Mouse (Mus musculus): ENCODE results near the gene Gm12794. TPM values are rescaled to one million over a fixed set of nuclear protein-coding genes. Genes with fewer than 3 reads are reported as not detected.
"Not testable (repeated sequence)": the region's sequence is repeated elsewhere in the genome, so short reads cannot be mapped to it uniquely, and the experiment has no call there.

Gm12794 gene
- polyA plus RNA-seq (2014; fragmentation: Nextera tagmentation; extraction: Ambion mirVana) = not detected in 2 replicates

DNA sequence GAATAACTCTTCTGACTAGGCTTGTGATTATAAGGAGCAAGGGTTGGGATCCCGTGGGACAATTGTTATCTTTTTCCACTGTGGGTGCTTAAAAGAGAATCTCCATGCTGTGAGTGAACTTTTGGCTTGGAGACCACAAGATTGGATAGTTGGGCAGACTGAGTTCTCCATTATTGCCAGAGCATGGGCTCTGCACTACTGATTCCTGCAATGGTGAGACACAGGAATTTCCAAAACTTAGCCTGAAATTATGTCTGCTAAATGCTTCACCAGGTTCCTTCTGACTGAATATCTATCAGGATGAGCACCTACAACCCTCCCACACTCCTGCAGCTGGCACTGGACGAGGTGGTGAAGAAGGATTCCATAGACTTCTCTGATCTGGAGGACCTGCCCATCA is at the start of gene Gm12794:
Gm12794 (plus strand) TSS at position 301 of the 400 bp plus-strand sequence.
- not testable (repeated sequence) for H3K9ac ChIP-seq (ENCODE audit: low read depth, low read length); H3K4me2 ChIP-seq; H3K9me3 ChIP-seq (ENCODE audit: control insufficient read depth, low read length); H3K27ac ChIP-seq (ENCODE audit: low read depth, low read length); ATAC-seq (replicated peaks; ENCODE audit: low FRiP score); H3K4me3 ChIP-seq (ENCODE audit: low read depth, low read length); H3K4me1 ChIP-seq (replicated peaks; ENCODE audit: control insufficient read depth, insufficient read depth, low read length); DNase-seq (ENCODE audit: low spot score); H3K27me3 ChIP-seq (replicated peaks; ENCODE audit: control insufficient read depth, insufficient read depth, low read length); H3K36me3 ChIP-seq (ENCODE audit: control insufficient read depth, insufficient read depth, low read length)
- WGBS = 55% methylated on average over 2 of the region's 2 CpGs

DNA sequence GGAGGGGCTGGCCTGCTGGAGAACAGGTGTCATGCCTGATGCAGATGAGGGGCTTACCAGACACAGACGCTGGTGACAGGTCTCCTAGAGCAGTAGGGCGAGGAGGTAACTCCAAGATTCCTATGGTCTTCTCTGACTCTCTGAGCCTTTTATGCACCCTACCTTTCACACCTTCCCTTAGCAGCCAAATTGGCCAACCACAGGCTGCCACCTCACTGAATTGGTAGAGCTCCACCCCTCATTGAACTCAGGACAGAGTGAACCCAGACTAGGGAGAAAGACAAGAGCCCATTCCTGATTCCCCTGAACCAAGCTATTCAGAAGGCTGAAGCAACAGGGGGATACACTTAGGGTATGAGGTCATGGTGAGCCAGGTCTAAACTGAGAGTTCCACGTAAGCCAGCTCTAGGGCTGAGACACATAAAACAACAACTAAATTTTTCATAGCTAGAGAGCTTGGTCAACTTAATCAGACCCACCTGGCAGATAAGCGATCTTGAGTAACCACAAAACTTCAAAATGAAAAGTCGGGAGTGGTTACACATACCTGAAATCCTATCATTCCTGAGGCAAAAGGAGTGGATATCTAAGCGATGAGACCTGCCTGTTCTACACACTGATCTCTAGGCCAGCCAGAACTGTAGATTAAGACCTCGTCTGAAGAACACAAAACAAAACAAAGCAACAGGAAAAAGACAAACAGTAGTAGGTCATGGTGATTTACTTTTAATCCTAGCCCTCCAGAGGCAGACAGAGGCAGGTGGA is 46.4 kb upstream of the Gm12794 start, which contains the start of gene C130073F10Rik:
C130073F10Rik (minus strand) TSS at position 134 of the 765 bp plus-strand sequence.
- H3K4me2 ChIP-seq = no peak within 1 kb of the TSS
- H3K9me3 ChIP-seq (ENCODE audit: control insufficient read depth, low read length) = no peaks in the 10 kb centered on the region
- 74% methylated on average over 7 of the region's 7 CpGs for WGBS
- H3K27ac ChIP-seq (ENCODE audit: low read depth, low read length) = no peak within 1 kb of the TSS
- no peaks in the 10 kb centered on the region for H3K27me3 ChIP-seq (replicated peaks; ENCODE audit: control insufficient read depth, insufficient read depth, low read length)
- no peak within 1 kb of the TSS for H3K4me3 ChIP-seq (ENCODE audit: low read depth, low read length)
- no peak; the same call in 1 of the 2 replicates for ATAC-seq (replicated peaks; ENCODE audit: low FRiP score)
- no peaks in the 10 kb centered on the region for H3K36me3 ChIP-seq (ENCODE audit: control insufficient read depth, insufficient read depth, low read length)
- H3K4me1 ChIP-seq (replicated peaks; ENCODE audit: control insufficient read depth, insufficient read depth, low read length) = no peaks in the 10 kb centered on the region
- no peak for DNase-seq (ENCODE audit: low spot score)
- H3K9ac ChIP-seq (ENCODE audit: low read depth, low read length) = no peak within 1 kb of the TSS

DNA sequence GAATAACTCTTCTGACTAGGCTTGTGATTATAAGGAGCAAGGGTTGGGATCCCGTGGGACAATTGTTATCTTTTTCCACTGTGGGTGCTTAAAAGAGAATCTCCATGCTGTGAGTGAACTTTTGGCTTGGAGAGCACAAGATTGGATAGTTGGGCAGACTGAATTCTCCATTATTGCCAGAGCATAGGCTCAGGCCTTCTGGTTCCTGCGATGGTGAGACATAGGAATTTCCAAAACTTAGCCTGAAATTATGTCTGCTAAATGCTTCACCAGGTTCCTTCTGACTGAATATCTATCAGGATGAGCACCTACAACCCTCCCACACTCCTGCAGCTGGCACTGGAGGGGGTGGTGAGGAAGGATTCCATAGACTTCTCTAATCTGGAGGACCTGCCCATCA is 31.4 kb upstream of the Gm12794 start, which contains the start of gene Gm12800:
Gm12800 (plus strand) TSS at position 301 of the 400 bp plus-strand sequence.
- H3K4me3 ChIP-seq (ENCODE audit: low read depth, low read length) = not testable (repeated sequence)

DNA sequence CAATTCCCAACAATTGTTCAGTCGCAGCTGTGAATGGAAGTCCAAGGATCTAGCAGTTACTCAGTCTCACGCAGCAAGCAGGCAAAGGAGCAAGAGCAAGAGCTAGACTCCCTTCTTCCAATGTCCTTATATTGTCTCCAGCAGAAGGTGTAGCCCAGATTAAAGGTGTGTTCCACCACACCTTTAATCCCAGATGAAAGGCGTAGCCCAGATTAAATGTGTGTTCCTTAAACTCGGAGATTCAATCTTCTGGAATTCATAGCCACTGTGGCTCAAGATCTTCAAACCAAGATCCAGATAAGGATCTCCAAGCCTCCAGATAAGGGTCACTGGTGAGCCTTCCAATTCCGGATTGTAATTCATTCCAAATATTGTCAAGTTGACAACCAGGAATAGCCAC is 40.7 kb downstream of the Gm12794 start, which contains the start of gene Gm12790:
Gm12790 (minus strand) TSS at position 101 of the 400 bp plus-strand sequence.
- not testable (repeated sequence) for H3K4me3 ChIP-seq (ENCODE audit: low read depth, low read length); DNase-seq (ENCODE audit: low spot score); H3K9me3 ChIP-seq (ENCODE audit: control insufficient read depth, low read length); H3K4me1 ChIP-seq (replicated peaks; ENCODE audit: control insufficient read depth, insufficient read depth, low read length); H3K36me3 ChIP-seq (ENCODE audit: control insufficient read depth, insufficient read depth, low read length); ATAC-seq (replicated peaks; ENCODE audit: low FRiP score); H3K4me2 ChIP-seq; H3K27ac ChIP-seq (ENCODE audit: low read depth, low read length); H3K9ac ChIP-seq (ENCODE audit: low read depth, low read length); H3K27me3 ChIP-seq (replicated peaks; ENCODE audit: control insufficient read depth, insufficient read depth, low read length)
- WGBS = 89% methylated on average over 1 of the region's 5 CpGs

More for the DNA sequence above, 31.4 kb upstream of the Gm12794 start, which contains the start of gene Gm12800:
- H3K27ac ChIP-seq (ENCODE audit: low read depth, low read length); H3K4me2 ChIP-seq; H3K9me3 ChIP-seq (ENCODE audit: control insufficient read depth, low read length); H3K9ac ChIP-seq (ENCODE audit: low read depth, low read length); ATAC-seq (replicated peaks; ENCODE audit: low FRiP score); H3K36me3 ChIP-seq (ENCODE audit: control insufficient read depth, insufficient read depth, low read length); H3K4me1 ChIP-seq (replicated peaks; ENCODE audit: control insufficient read depth, insufficient read depth, low read length); H3K27me3 ChIP-seq (replicated peaks; ENCODE audit: control insufficient read depth, insufficient read depth, low read length); DNase-seq (ENCODE audit: low spot score): not testable (repeated sequence)
- WGBS = 91% methylated on average over 1 of the region's 2 CpGs

DNA sequence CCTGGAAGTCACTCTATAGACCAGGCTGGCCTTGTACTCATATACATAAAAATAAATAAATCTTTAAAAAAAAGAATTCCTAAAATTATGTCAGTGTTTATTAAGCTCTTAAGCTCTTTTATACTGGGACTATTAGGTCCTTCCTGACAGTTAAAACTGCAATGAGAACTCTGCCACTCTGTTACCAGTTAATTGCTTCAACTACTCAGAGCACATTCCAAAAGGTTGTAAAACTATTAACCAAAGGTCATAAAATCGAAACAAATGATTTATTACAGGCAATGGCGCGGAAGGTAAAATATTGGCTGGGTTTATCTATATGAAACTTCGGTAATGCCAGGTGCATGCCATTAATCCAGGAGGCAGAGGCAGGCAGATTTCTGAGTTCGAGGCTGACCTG is 45.5 kb downstream of the Gm12794 start:
- Histone ChIP-seq H3K27ac (ENCODE audit: low read depth, low read length) (no peak overlapping the region), H3K4me2 (no peak overlapping the region), H3K9me3 (ENCODE audit: control insufficient read depth, low read length) (no peaks in the 10 kb centered on the region), H3K4me3 (ENCODE audit: low read depth, low read length) (no peak overlapping the region), H3K9ac (ENCODE audit: low read depth, low read length) (no peak overlapping the region), H3K27me3 (replicated peaks; ENCODE audit: control insufficient read depth, insufficient read depth, low read length) (no peaks in the 10 kb centered on the region), H3K4me1 (replicated peaks; ENCODE audit: control insufficient read depth, insufficient read depth, low read length) (no peaks in the 10 kb centered on the region), H3K36me3 (ENCODE audit: control insufficient read depth, insufficient read depth, low read length) (no peaks in the 10 kb centered on the region)
- 77% methylated on average over 5 of the region's 5 CpGs for WGBS
- DNase-seq (ENCODE audit: low spot score) (no peak), ATAC-seq (replicated peaks; ENCODE audit: low FRiP score) (no peak)

DNA sequence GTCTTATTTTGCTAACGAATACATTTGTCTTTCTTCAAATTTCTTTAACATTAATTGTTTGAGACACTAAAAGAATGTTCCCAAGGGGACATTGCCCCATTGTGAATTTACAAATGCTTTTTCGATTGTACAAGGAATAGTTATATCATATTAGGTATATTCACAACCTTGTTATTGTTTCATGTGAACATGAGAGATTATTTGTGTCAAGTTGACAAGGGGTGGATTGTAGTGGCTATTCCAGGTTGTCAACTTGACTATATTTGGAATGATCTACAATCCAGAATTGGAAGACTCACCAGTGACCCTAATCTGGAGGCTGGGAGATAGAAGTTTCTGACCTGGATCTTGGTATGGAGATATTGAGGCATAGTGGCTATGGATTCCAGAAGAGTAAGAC is 46.1 kb downstream of the Gm12794 start, which contains the start of gene Gm12789:
Gm12789 (plus strand) TSS at position 301 of the 400 bp plus-strand sequence.
- H3K36me3 ChIP-seq (ENCODE audit: control insufficient read depth, insufficient read depth, low read length); H3K4me2 ChIP-seq; H3K27me3 ChIP-seq (replicated peaks; ENCODE audit: control insufficient read depth, insufficient read depth, low read length); H3K27ac ChIP-seq (ENCODE audit: low read depth, low read length); DNase-seq (ENCODE audit: low spot score); H3K4me3 ChIP-seq (ENCODE audit: low read depth, low read length); H3K9ac ChIP-seq (ENCODE audit: low read depth, low read length); H3K4me1 ChIP-seq (replicated peaks; ENCODE audit: control insufficient read depth, insufficient read depth, low read length); ATAC-seq (replicated peaks; ENCODE audit: low FRiP score); H3K9me3 ChIP-seq (ENCODE audit: control insufficient read depth, low read length): not testable (repeated sequence)
- WGBS = 77% methylated on average over 2 of the region's 2 CpGs

Other genes with a start within 250 kb of the Gm12794 start
- 0.43 and 0.91 TPM in 2 replicates for gene Lepr, start 223.0 kb upstream of the Gm12794 start, polyA plus RNA-seq (2014; fragmentation: Nextera tagmentation; extraction: Ambion mirVana)
- not detected in 2 replicates for gene B020004J07Rik, start 96.4 kb upstream of the Gm12794 start, polyA plus RNA-seq (2014; fragmentation: Nextera tagmentation; extraction: Ambion mirVana)
- gene C130073F10Rik, start 46.6 kb upstream of the Gm12794 start, polyA plus RNA-seq (2014; fragmentation: Nextera tagmentation; extraction: Ambion mirVana) = not detected in 2 replicates
- gene Gm12800, start 31.3 kb upstream of the Gm12794 start, polyA plus RNA-seq (2014; fragmentation: Nextera tagmentation; extraction: Ambion mirVana) = not detected in 2 replicates
- gene Gm12790, start 40.6 kb downstream of the Gm12794 start, polyA plus RNA-seq (2014; fragmentation: Nextera tagmentation; extraction: Ambion mirVana) = not detected in 2 replicates
- not detected in 2 replicates for gene Gm12789, start 46.2 kb downstream of the Gm12794 start, polyA plus RNA-seq (2014; fragmentation: Nextera tagmentation; extraction: Ambion mirVana)
- gene Pde4b, start 147.1 kb downstream of the Gm12794 start, polyA plus RNA-seq (2014; fragmentation: Nextera tagmentation; extraction: Ambion mirVana) = 9.2 and 11.5 TPM in 2 replicates